Mouse (Mus musculus) embryo, embryonic 11 days (tissue): ENCODE results near the gene Syn2.

Experiments
- DNase-seq: peaks from one replicate; pipeline ENCODE4 v3.0.0-alpha.2; 2015

Gene Syn2

GRCm38 (mm10) chr6:115134501-115135331 is at the start of gene Syn2:
Gene Syn2 (plus strand): TSS chr6:115134902.
- DNase-seq, result peak; percentile 92

GRCm38 (mm10) chr6:115085274-115085841 is 49.3 kb upstream of the Syn2 start:
- no peak for DNase-seq

DNA sequence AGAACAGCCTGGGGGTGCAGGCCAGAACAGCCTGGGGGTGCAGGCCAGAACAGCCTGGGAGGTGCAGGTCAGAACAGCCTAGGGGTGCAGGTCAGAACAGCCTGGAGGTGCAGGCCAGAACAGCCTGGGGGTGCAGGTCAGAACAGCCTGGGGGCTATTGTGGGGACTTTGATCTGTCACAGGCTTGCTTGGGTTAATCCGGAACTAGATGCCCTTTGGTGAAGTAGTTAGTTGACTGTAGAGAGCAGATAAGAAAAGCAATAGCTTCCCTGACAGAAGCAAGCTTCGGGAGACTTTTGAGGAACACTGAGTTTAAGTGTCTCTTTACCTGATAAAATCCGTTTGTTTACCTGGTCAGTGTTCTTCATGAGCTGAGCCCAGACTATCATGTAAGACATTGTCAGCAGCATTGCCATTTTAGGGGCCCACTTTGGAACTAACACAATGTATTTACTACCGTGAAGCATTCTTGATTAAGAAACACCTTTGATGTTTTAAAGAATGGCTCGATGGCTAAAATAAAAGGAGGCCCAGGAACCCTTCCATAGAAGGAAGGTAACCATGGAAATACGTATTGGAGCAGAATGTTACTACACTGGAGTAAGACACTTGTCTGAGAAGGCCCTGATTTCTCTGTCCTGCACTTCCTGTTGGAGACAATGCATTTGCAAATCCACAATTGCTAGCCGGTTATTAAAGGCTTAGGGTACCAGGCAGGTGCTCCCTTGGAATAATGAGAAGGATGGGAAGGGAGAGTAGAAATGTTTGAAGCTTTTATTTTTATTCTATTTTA is 46.2 kb upstream of the Syn2 start:
- no peak for DNase-seq

GRCm38 (mm10) chr6:115091737-115092136 is 43.0 kb upstream of the Syn2 start:
- no peak for DNase-seq

DNA sequence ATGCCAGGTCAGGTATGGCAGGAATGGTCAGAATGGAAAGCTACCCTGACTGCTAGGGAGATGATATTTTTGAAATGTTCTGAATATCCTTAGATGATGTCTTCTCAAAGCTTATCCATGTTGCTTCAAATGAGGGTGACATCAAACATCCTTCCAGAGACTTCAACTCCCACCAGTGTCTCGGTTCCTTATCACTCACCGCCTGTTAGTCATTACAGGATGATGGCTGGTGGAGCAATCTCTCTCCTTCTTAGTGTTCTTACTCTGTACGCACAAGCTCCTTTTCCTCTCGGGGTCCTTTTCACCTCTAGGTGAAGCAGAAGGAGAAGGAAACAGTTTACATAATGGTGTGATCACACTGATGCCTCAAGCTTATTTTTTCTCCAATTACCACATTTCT is 32.2 kb upstream of the Syn2 start:
- DNase-seq, result no peak

- DNase-seq, result no peak
Observed at GRCm38 (mm10) chr6:115111426-115111825, 23.3 kb upstream of the Syn2 start.

DNA sequence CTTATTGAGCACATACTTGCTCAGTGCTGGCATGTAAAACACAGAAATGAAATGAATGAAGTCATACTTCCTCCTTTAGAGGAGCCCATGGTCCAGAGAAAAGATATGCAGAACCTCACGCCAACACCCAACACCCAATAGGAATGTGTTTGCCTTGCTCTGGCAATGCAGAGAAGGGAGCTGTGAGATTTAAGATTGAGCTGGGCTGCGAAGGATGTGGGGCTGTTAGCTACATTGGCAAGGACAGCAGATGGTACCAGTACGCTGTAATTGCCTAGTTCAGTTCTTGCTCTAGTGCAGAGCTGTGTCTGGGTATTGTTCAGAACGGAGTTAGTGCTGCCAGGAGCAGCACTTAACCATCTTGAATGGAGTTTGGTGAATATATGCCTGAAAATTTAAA is 12.5 kb upstream of the Syn2 start:
- DNase-seq, result no peak

- DNase-seq, result peak; percentile 81
Observed at GRCm38 (mm10) chr6:115123262-115124201, 11.2 kb upstream of the Syn2 start.

DNA sequence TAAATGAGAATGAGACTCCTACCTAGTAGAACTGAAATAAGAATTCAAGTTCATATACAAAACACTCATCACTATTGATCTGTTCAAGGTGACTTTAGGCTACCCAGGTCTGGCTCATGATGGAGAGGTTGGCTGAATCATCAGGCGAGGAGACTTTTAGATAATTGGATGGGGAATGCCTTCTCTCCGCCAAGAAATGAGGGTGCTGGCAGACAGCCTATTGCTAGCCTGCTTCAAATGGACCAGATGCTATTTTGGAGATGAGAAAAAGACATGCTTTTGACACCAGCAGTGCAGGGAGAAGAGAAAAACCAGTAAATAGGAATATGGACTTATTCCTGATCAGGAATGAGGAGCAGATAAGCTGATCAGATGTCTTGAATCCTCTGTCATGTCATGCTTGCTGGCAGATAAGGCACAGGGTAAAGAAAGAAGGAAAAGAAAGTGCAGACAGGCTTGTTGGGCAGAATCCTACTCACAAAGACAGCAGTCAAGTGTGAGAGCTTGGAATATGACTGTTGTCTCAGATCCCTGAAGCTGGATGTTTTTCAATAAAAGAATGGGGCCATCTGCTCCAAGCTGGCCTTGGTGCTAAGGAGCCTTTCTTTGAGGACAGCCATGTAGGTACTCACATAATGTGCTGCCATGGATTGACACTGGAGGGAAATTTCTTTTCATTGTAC is 9.9 kb upstream of the Syn2 start:
- no peak for DNase-seq

- DNase-seq, result no peak
Observed at GRCm38 (mm10) chr6:115125358-115125720, 9.4 kb upstream of the Syn2 start.

- DNase-seq, result peak; percentile 65
Observed at GRCm38 (mm10) chr6:115126232-115126785, 8.4 kb upstream of the Syn2 start.

- no peak for DNase-seq
Observed at GRCm38 (mm10) chr6:115126851-115127250, 7.9 kb upstream of the Syn2 start.

GRCm38 (mm10) chr6:115127255-115127824 is 7.4 kb upstream of the Syn2 start:
- DNase-seq, result no peak

GRCm38 (mm10) chr6:115135332-115135649 is 589 bp downstream of the Syn2 start:
- DNase-seq, result no peak

GRCm38 (mm10) chr6:115136156-115136555 is 1.5 kb downstream of the Syn2 start:
- DNase-seq, result no peak

DNA sequence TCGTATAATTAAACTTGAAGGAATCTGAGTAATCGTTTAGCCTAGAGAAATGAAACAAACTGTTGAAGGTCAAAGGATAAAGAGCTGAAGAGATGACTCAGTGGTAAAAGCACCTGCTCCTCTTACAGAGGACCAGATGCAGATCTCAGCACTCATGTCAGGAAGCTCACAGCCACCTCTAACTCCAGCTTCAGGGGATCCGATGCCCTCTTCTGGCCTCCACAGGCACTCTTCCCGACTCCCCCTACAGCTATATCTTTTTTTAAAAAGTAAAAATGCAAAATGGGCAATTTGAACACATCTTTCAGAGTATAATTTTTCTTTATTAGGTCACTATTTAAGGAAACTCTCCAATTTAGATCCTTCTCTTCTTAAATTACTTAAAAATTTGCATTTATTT is 6.7 kb downstream of the Syn2 start:
- DNase-seq, result no peak

DNA sequence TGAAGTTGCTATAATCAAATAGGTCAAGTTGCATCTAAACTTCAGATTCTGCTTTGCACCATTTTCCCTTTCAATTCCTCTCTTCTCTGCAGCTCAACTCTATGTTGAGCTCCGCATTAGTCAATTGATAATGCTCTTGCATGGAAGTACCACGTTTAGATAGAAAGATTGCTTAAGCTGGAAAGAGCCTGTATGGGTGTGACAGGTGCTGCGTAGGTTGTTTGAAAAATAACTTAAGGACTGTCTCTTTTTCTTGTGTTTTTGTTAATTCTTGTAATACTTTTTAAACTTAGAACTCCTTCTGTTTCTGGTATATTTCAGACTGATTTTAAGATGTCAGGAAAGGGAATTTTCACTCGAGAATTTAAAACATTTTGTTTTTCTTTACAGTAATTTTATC is 26.5 kb downstream of the Syn2 start:
- DNase-seq, result no peak

- DNase-seq, result no peak
Observed at GRCm38 (mm10) chr6:115165863-115166470, 31.3 kb downstream of the Syn2 start.

- no peak for DNase-seq
Observed at GRCm38 (mm10) chr6:115168921-115169320, 34.2 kb downstream of the Syn2 start.

DNA sequence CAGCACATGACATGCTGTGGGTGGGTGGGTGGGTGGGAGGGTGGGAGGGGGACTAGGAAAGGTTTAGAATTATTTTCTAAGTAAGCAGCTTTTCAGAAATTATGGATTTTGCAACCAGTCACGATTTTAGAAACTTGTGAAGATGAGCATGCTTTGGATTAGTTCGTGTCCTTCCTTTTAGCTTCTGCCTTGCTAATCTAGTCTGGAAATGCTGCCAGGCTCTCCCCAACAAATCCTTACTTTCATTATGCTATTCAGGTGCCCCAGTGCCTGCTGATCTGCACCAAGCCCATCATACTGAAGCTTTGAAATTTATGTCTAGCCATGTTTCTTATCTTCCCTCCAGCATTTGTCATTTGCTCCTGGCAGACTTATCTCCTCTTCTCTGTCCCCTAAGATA is 34.8 kb downstream of the Syn2 start:
- no peak for DNase-seq

DNA sequence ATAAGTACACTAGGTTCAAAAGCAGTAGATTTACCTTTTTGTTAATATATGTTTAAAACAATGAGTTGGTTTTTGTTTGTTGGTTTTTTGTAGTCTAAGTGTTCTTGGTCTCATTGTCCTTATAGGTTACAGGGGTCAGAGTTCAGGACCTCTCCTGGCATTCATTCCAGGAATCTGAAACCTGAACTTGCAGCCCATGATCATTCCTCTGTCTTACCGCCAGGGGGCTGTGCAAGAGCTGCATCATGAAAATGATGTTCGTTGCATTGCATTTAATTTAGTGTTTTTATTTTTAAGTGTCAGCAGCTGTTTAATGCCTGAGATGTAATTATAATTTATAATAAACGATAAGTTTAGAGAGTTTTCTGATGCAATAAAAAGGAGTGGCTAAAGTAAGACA is 40.1 kb downstream of the Syn2 start:
- DNase-seq, result peak; percentile 51
